Mouse (Mus musculus) left cerebral cortex, postnatal 4 days (tissue): ENCODE measurements around the gene Acat2. TPM values are rescaled to one million over a fixed set of nuclear protein-coding genes. Genes with fewer than 3 reads are reported as not detected.
"Not testable (repeated sequence)": the region's sequence is repeated elsewhere in the genome, so short reads cannot be mapped to it uniquely, and the experiment has no call there.

ENCODE experiments used
- DNase-seq: peaks from one replicate; pipeline ENCODE4 v3.0.0-alpha.2; 2022
- intact Hi-C: fragments of 180-260 bp; cut with DNase I; formaldehyde crosslinking; loops from one replicate; pipeline ENCODE4 v1.15.1; 2025
- total RNA-seq, 2 experiments: library from RNA; stranded (reverse); gene quantifications; 2 replicates each; pipeline ENCODE4 v1.2.3; 2021

The Acat2 gene
- total RNA-seq, 2 experiments from 2014 or later, result 212 to 235 TPM

DNA sequence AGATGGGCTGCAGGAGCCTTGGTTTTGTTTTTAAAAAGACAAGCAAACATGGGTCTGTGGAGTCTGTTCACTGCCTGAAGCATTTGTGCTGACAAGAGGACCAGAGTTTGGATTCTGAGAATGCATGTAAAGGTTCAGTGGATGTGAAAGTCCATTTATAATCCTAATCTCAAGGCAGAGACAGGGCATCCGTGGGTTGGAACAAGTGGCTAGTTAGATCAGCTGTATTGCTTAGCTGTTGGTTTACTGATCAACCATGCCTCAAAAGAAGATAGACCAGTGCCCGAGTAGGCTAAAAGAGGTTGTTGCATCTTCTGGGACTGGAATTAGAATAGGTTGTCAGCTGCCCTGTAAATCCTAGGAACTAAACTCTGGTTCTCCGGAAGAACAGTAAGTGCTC, 2.9 kb upstream of the Acat2 start:
- DNase-seq, result no peak
- intact Hi-C loops, result no loop called here

DNA sequence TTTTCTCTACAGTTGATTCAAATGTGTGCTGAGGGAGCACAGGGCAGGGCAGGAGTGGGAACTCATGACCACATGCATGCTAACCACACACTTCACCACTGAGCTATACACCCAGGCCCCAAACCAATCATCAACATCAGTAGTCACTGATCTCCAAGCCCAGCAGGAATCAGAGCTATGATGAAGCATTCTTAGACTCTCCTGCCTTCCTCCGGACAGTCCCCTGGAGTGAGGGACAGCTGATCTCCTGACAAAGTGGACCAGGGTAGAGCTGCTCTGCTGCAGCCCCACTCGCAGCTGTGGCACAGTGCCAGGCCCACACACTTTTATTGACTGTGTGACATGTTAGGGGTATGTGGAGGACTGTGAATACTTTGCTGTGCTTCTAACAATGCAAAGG, 1.2 kb downstream of the Acat2 start:
- intact Hi-C loops, DNase-seq: not testable (repeated sequence)

- peak; percentile 25 for DNase-seq
- intact Hi-C loops, result no loop called here
These were observed 3.9 kb downstream of the Acat2 start for GRCm38 (mm10) chr17:12956664-12957063.

DNA sequence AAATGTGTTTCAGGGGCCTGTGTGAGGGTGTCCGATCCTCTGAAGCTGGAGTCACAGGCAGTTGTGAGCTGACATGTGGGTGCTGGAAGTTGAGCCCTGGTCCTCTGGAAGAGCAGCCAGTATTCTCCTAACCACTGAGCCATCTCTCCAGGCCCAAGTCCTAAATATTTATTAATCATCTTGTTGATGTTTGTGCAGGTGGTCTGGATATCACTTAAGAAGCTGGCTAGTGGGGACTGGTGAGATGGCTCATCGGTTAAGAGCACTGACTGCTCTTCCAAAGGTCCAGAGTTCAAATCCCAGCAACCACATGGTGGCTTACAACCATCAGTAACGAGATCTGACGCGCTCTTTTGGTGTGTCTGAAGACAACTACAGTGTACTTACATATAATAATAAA, 10.9 kb downstream of the Acat2 start:
- no peak for DNase-seq
- intact Hi-C loops, result no loop called here

GRCm38 (mm10) chr17:12942459-12943162, 17.9 kb downstream of the Acat2 start:
- intact Hi-C loops, result no loop called here

DNA sequence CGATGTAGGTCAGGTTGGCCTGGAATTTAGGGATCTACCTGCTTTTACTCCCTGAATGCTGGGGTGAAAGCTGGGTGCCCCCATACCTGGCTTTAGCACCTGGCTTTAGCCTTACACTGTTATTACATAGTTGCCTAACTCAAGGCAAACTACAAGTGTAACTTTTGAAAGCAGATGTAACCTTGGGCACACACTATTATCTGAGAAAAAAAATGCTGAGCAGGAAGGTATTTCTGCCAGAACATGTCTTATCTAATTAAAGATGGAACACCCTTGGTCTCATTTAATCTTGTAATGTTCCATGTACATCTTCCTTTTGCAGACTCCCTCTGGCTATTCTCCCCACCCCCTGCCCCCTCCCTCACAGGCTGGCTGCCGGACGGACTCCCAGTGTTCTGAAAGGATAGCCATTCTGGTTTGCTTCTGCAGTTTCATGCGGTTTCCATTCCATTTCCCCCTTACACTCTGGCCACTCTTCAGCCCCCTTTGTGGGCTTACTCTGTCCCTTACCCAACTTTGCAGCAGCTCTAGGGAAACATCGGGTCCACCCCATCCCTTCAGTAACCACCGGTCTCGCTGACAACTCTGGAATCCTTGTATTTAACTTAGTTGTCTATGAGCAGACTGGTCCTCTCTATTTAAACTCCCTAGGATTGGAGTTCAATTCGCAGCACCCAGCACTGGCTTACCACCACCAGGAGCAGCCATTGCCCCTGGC, 18.8 kb downstream of the Acat2 start:
- DNase-seq, result no peak
- intact Hi-C loops, result no loop called here

More at GRCm38 (mm10) chr17:12942459-12943162, 17.9 kb downstream of the Acat2 start:
- DNase-seq, result no peak

- intact Hi-C loops, result no loop called here
- peak; percentile 32 for DNase-seq
These were observed 20.3 kb downstream of the Acat2 start, which contains the start of gene Acat3 for GRCm38 (mm10) chr17:12940151-12940805. Gene Acat3, minus strand, starts transcription at chr17:12940600.

DNA sequence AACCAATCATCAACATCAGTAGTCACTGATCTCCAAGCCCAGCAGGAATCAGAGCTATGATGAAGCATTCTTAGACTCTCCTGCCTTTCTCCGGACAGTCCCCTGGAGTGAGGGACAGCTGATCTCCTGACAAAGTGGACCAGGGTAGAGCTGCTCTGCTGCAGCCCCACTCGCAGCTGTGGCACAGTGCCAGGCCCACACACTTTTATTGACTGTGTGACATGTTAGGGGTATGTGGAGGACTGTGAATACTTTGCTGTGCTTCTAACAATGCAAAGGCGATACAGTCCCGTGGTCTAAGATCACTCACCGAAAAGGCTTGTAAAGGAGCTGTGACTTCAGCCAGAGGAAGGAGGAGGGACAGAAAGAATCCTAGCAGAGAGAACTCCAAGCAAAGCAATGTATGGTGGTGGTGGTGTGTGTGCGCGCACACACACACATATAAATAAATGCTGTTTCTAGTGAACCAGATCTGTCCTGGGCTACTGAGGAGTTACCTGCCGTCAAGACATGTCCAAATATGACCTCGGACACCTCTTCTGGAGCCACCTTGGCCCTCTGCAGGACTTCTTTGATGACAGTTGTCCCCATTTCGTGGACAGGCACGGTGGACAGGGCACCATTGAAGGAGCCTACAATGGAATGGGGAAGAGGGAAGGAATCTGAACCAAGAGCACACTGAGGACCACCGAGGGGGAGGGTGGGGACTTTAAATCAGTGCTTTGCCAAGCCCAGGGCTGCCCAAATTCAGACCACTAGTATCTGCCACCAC, 21.0 kb downstream of the Acat2 start:
- intact Hi-C loops, DNase-seq: not testable (repeated sequence)

DNA sequence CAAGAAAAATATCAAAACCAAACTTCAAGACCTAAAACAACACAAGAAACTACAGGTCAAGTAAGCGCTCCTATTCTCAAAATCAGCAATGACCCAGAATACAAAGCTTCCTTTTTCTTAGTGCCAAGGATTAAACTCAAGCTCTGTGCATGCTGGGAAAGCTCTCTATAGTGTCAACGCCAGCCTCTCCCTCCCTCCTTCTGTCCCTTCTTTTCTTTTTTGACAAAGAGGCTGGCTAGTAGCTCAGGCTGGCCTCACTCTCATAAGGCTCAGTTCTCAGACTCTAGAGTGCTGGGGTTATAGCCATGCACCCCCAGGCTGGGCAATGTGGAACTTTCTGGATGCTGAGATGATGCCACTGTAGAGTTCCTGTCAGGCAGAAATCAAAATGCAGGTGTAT, 22.5 kb downstream of the Acat2 start:
- DNase-seq, result no peak
- intact Hi-C loops, result no loop called here

DNA sequence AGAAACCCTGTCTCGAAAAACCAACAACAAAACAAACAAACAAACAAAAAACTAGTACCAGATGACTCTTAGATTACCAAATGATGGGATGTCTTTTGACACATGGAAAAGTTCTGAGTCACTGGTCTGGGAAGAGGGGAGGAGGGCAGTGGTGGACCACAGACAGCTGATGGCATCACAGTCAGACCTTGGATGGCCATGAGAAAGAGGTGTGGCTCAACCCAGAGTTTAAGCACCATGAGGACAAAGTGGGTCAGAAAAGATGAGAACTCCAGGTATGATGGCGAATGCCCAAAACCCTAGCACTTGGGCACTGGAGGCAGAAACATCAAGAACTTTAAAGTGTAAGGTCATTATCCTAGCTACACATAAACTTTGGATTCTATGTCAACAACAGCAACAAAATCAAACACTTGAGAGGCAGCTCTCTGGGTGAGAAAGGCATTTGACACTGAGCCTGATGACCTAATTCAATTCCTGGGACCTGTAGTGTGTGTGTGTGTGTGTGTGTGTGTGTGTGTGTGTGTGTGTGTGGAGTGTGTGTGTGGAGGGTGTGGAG, 23.1 kb downstream of the Acat2 start:
- intact Hi-C loops, result no loop called here
- DNase-seq, result no peak

- intact Hi-C loops, result no loop called here
- no peak for DNase-seq
These were observed 24.8 kb downstream of the Acat2 start for GRCm38 (mm10) chr17:12935719-12936118.

GRCm38 (mm10) chr17:12931576-12931975, 29.0 kb downstream of the Acat2 start:
- intact Hi-C loops, DNase-seq: not testable (repeated sequence)

DNA sequence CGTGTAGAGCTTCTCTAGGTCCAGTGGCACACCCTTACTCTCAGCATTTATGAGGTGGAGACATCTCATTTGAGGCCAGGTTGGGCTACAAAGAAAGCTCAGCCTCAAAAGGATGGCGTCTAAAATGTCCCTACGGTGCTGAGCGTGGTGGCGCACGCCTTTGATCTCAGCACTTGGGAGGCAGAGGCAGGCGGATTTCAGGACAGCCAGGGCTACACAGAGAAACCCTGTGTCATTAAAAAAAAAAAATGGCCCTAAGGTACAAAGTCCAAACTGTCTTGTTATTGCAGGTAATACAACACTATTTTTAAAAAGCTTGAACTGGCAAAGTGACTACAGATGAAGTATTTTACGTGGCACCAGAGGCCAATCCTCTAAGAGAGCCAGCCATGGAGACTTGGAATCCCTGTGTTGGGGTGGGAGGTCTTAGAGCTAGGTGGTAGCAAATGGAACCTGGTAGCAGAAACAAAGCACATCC, 34.8 kb downstream of the Acat2 start:
- intact Hi-C loops, result no loop called here
- no peak for DNase-seq

GRCm38 (mm10) chr17:12925001-12925400, 35.5 kb downstream of the Acat2 start:
- intact Hi-C loops, result no loop called here
- DNase-seq, result no peak

DNA sequence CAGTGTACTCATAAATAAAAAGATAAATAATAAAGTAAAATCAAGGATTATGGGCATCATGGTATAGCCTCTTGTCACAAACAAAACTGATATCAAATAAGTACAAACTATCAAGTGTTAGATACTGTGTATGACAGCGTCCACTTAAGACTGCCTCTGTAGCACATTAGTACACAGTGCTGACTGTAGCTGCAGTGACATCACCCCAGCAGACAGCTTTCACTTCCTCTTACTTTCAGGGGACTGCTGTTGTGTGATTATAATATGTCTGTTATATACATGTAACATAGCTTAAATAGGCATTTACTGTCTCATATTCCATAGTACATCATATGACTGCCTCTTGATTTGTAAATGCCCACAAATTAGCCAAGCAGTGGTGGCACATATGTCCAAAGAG, 39.5 kb downstream of the Acat2 start:
- DNase-seq, result no peak
- intact Hi-C loops, result no loop called here

DNA sequence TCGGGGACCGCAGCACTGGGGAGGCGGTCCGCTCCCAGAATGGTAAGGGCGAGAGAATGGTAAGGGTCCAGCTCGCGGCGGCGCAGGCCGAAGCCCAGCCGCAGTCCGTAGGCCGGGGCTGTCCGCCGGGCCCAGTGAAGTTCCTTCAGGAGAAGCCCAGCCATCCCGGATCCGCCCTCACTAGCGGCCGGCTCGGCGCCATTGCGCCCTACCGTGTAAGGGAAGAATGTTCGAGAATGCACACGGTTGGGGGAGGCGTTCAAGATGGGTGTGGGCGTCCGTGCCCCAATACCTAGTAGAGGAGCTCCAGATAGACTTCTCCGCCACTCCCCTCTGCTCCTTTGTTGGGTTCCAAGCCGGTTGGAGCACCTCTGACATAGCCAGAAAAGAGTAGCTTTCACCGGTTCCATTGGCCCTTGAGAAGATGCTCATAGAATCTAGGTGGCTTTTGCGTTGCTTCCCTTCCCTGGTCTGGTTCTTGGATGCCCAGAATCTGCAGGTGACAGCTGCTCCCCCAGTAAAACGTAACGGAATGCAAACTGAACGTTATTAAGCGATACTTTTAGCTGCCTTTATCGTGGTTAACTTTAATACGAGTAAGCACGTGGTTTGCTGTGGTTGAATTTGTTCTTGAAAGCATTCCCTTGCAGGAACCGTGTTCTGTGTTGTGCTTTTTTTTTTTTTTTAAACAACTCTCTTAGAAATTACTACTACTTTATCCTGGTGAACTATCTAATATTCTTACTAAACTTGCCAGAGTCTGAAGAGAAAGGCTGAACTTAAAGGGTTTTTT, 43.8 kb downstream of the Acat2 start:
- DNase-seq, result no peak
- intact Hi-C loops, result no loop called here

DNA sequence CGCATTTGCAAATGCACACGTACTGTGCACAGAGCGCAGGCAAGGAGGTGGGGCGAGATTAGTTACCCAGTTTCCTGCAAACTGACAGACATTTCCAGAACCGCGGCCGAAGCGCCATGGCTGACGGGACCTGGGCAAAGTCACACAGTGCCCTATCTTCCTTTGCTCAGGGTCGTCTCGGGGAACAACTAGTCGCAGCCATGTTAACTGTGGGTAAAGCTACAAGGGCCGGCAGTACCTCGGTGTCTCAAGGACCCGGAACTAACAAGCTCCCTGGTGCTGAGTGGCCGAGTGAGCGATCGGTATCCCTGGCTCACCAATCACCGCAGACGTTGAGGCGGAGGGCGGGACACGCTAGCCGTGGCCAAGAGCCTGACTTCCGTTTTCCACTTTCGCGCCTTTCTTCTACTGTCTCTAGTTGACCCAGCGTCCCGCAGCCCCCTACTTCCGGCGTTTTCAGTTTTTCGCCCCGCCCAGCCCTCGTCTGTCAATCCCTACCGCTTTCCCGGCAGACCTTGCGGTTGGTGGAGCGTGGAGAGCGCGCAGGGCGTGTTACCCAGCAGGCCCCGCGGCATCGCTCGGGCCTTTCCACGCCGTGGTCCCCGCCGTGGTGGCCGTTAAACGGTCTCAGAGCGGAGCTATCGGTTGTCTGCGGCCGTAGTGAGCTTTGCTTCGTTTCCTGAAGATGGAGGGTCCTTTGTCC, 44.5 kb downstream of the Acat2 start, which contains the start of gene Mrpl18:
Gene Mrpl18 (minus strand): TSS at position 465 of the 703 bp plus-strand sequence.
- intact Hi-C loops, result no loop called here
- DNase-seq, result peak; percentile 99

- DNase-seq, result no peak
- intact Hi-C loops, result no loop called here
These were observed 45.1 kb downstream of the Acat2 start, which contains the start of gene Tcp1 for GRCm38 (mm10) chr17:12915488-12915880. Gene Tcp1, plus strand, starts transcription at chr17:12915701.

- DNase-seq, result no peak
- intact Hi-C loops, result no loop called here
These were observed 50.2 kb downstream of the Acat2 start for GRCm38 (mm10) chr17:12910391-12910790.
